Mouse (Mus musculus): Measurements from ENCODE around the gene Qser1. TPM values are rescaled to one million over a fixed set of nuclear protein-coding genes. Genes with fewer than 3 reads are reported as not detected.
A peak's percentile ranks its signal among the peaks of the same experiment; 100 is the strongest.
"Not testable (repeated sequence)": the region's sequence is repeated elsewhere in the genome, so short reads cannot be mapped to it uniquely, and the experiment has no call there.

The Qser1 gene
- total RNA-seq (2022), result 10 to 100 TPM; 28.3 to 33.9 (median 31.1) TPM

GRCm38 (mm10) chr2:104816371-104816827, at the start of gene Qser1:
TSS of gene Qser1 (minus strand) at chr2:104816760.
- DNase-seq (ENCODE audit: low spot score), result no peak

- DNase-seq (ENCODE audit: low spot score), result no peak
These were observed 47.8 kb upstream of the Qser1 start for GRCm38 (mm10) chr2:104864176-104864860.

GRCm38 (mm10) chr2:104860426-104860825, 43.9 kb upstream of the Qser1 start:
- no peak for DNase-seq (ENCODE audit: low spot score)

GRCm38 (mm10) chr2:104859060-104859459, 42.5 kb upstream of the Qser1 start:
- DNase-seq (ENCODE audit: low spot score), result no peak

- DNase-seq (ENCODE audit: low spot score), result not testable (repeated sequence)
These were observed 41.5 kb upstream of the Qser1 start for GRCm38 (mm10) chr2:104858083-104858482.

- no peak for DNase-seq (ENCODE audit: low spot score)
These were observed 39.7 kb upstream of the Qser1 start for GRCm38 (mm10) chr2:104856218-104856617.

- no peak for DNase-seq (ENCODE audit: low spot score)
These were observed 39.2 kb upstream of the Qser1 start for GRCm38 (mm10) chr2:104855732-104856131.

- no peak for DNase-seq (ENCODE audit: low spot score)
These were observed 38.3 kb upstream of the Qser1 start for GRCm38 (mm10) chr2:104854836-104855235.

- no peak for DNase-seq (ENCODE audit: low spot score)
These were observed 36.0 kb upstream of the Qser1 start for GRCm38 (mm10) chr2:104852546-104852945.

- no peak for DNase-seq (ENCODE audit: low spot score)
These were observed 35.1 kb upstream of the Qser1 start for GRCm38 (mm10) chr2:104851686-104852085.

GRCm38 (mm10) chr2:104849991-104850359, 33.4 kb upstream of the Qser1 start:
- DNase-seq (ENCODE audit: low spot score), result no peak

- peak; percentile 47 for DNase-seq (ENCODE audit: low spot score)
These were observed 32.9 kb upstream of the Qser1 start, which contains the start of gene Prrg4 for GRCm38 (mm10) chr2:104849276-104849990. TSS of gene Prrg4 (minus strand) at chr2:104849876.

- DNase-seq (ENCODE audit: low spot score), result no peak
These were observed 31.9 kb upstream of the Qser1 start for GRCm38 (mm10) chr2:104848235-104849161.

GRCm38 (mm10) chr2:104847645-104848044, 31.1 kb upstream of the Qser1 start:
- DNase-seq (ENCODE audit: low spot score), result no peak

- DNase-seq (ENCODE audit: low spot score), result no peak
These were observed 30.3 kb upstream of the Qser1 start for GRCm38 (mm10) chr2:104846638-104847414.

GRCm38 (mm10) chr2:104842559-104842958, 26.0 kb upstream of the Qser1 start:
- no peak for DNase-seq (ENCODE audit: low spot score)

GRCm38 (mm10) chr2:104841736-104842135, 25.2 kb upstream of the Qser1 start:
- no peak for DNase-seq (ENCODE audit: low spot score)

GRCm38 (mm10) chr2:104840974-104841373, 24.4 kb upstream of the Qser1 start:
- no peak for DNase-seq (ENCODE audit: low spot score)

GRCm38 (mm10) chr2:104832486-104832885, 15.9 kb upstream of the Qser1 start:
- peak; percentile 29 for DNase-seq (ENCODE audit: low spot score)

GRCm38 (mm10) chr2:104826191-104826590, 9.6 kb upstream of the Qser1 start:
- DNase-seq (ENCODE audit: low spot score), result no peak

- not testable (repeated sequence) for DNase-seq (ENCODE audit: low spot score)
These were observed 2.2 kb upstream of the Qser1 start for GRCm38 (mm10) chr2:104818763-104819162.
